In genomic region chr10:95043978-95044377, GRCm38 (mm10) we compare ENCODE assay signal across 8 mouse cellular contexts.
DNase-seq lines count a peak whose midpoint lies in the region; ATAC-seq and TF ChIP-seq lines count a peak whose summit lies in the region.

No protein-coding gene starts in this region.

- peaks cover 14% of the 10 kb centered on the region for H3K4me1 ChIP-seq in hindbrain, embryonic 10.5 days (replicated peaks)
- peaks cover 21% of the 10 kb centered on the region for H3K4me1 ChIP-seq in hindbrain, embryonic 12.5 days
- H3K4me1 ChIP-seq in lung, embryonic 16.5 days (replicated peaks; ENCODE audit: control insufficient read depth, insufficient read depth, low read length), result peaks cover 15% of the 10 kb centered on the region

- 30% methylated on average over 7 of the region's 7 CpGs for WGBS in hindbrain, embryonic 10.5 days
- 29% methylated on average over 7 of the region's 7 CpGs for WGBS in hindbrain, embryonic 12.5 days
- whole genome bisulfite sequencing in lung, embryonic 16.5 days, result 30% methylated on average over 7 of the region's 7 CpGs

- H3K9ac ChIP-seq in hindbrain, embryonic 12.5 days, result no peak overlapping the region
- H3K9ac ChIP-seq in lung, embryonic 16.5 days (ENCODE audit: low read length), result no peak overlapping the region

- H3K36me3 ChIP-seq in hindbrain, embryonic 10.5 days, result no peaks in the 10 kb centered on the region
- H3K36me3 ChIP-seq in hindbrain, embryonic 12.5 days, result no peaks in the 10 kb centered on the region
- no peaks in the 10 kb centered on the region for H3K36me3 ChIP-seq in lung, embryonic 16.5 days (ENCODE audit: control insufficient read depth, insufficient read depth, low read length)

- DNase-seq in hindbrain, embryonic 10.5 days (ENCODE audit: low spot score), result peak; percentile 17
- DNase-seq in brain, embryonic 14.5 days (ENCODE audit: low read depth), result peak; percentile 67
- peak; percentile 6 to 8 for DNase-seq in kidney, adult 8-10 months
- DNase-seq in spleen, postnatal 4 days (ENCODE audit: low spot score in 2 of 2), result no peak
- no peak for DNase-seq in spleen, postnatal 14 days (ENCODE audit: low spot score in 2 of 2)
- no peak for DNase-seq in spleen, adult 12 weeks (ENCODE audit: low spot score)

- TF ChIP-seq CTCF in brain, embryonic 14.5 days (IDR thresholded peaks at IDR 0.05; ENCODE audit: borderline replicate concordance, extremely low read depth, insufficient read depth, insufficient read length), result no peak

- TF ChIP-seq POLR2A in brain, embryonic 14.5 days (IDR thresholded peaks at IDR 0.05; ENCODE audit: borderline replicate concordance, extremely low read depth, insufficient read depth, insufficient read length, poor library complexity, severe bottlenecking), result no peak

- no peaks in the 10 kb centered on the region for H3K9me3 ChIP-seq in hindbrain, embryonic 10.5 days
- H3K9me3 ChIP-seq in hindbrain, embryonic 12.5 days (replicated peaks), result no peaks in the 10 kb centered on the region
- no peaks in the 10 kb centered on the region for H3K9me3 ChIP-seq in lung, embryonic 16.5 days (ENCODE audit: control insufficient read depth, low read length)

- ATAC-seq in hindbrain, embryonic 12.5 days (ENCODE audit: low FRiP score), result no peak
- peak; percentile 86 for ATAC-seq in lung, embryonic 16.5 days (ENCODE audit: low read depth)

- no peak overlapping the region for H3K4me2 ChIP-seq in hindbrain, embryonic 12.5 days (replicated peaks)
- H3K4me2 ChIP-seq in lung, embryonic 16.5 days (ENCODE audit: low read depth, low read length), result no peak overlapping the region

- no peak overlapping the region for H3K4me3 ChIP-seq in hindbrain, embryonic 10.5 days
- no peak overlapping the region for H3K4me3 ChIP-seq in hindbrain, embryonic 12.5 days
- no peak overlapping the region for H3K4me3 ChIP-seq in lung, embryonic 16.5 days (ENCODE audit: low read length)

- H3K27ac ChIP-seq in hindbrain, embryonic 10.5 days, result no peak overlapping the region
- H3K27ac ChIP-seq in hindbrain, embryonic 12.5 days, result no peak overlapping the region
- peak overlapping the region; percentile 60 for H3K27ac ChIP-seq in lung, embryonic 16.5 days (ENCODE audit: low read length)

- no peaks in the 10 kb centered on the region for H3K27me3 ChIP-seq in hindbrain, embryonic 10.5 days (ENCODE audit: insufficient read depth, poor library complexity, severe bottlenecking)
- no peaks in the 10 kb centered on the region for H3K27me3 ChIP-seq in hindbrain, embryonic 12.5 days
- no peaks in the 10 kb centered on the region for H3K27me3 ChIP-seq in lung, embryonic 16.5 days (ENCODE audit: control insufficient read depth, insufficient read depth, low read depth, low read length)

Comparison
In these comparisons a context has a peak if more than half of its experiments do, and no peak if none do; other contexts are left out.
1. DNase-seq: peak in hindbrain, embryonic 10.5 days (single experiment), brain, embryonic 14.5 days (single experiment) and kidney, adult 8-10 months (2 of 2); none in spleen, postnatal 4 days (0 of 2), spleen, postnatal 14 days (0 of 2) and spleen, adult 12 weeks (single experiment).